Mouse (Mus musculus) left cerebral cortex, postnatal 10 days (tissue): ENCODE data around the gene Ankrd31. TPM values are rescaled to one million over a fixed set of nuclear protein-coding genes. Genes with fewer than 3 reads are reported as not detected.
"Not testable (repeated sequence)": the region's sequence is repeated elsewhere in the genome, so short reads cannot be mapped to it uniquely, and the experiment has no call there.

ENCODE experiments used
- DNase-seq, 2 experiments: peaks; one replicate each; pipeline ENCODE4 v3.0.0; 2021 to 2022; ENCODE audit warnings: low spot score in 2 of 2, mixed read lengths in 1 of 2; ENCODE audit errors: extremely low spot score in 1 of 2
- intact Hi-C: fragments of 180-260 bp; cut with DNase I; formaldehyde crosslinking; loops from one replicate; pipeline ENCODE4 v1.15.1; 2025
- total RNA-seq, 2 experiments: library from RNA; stranded (reverse); gene quantifications; 2 replicates each; pipeline ENCODE4 v1.2.3; 2021

Gene Ankrd31
- under 1 TPM; 0.30 to 0.39 TPM for total RNA-seq

DNA sequence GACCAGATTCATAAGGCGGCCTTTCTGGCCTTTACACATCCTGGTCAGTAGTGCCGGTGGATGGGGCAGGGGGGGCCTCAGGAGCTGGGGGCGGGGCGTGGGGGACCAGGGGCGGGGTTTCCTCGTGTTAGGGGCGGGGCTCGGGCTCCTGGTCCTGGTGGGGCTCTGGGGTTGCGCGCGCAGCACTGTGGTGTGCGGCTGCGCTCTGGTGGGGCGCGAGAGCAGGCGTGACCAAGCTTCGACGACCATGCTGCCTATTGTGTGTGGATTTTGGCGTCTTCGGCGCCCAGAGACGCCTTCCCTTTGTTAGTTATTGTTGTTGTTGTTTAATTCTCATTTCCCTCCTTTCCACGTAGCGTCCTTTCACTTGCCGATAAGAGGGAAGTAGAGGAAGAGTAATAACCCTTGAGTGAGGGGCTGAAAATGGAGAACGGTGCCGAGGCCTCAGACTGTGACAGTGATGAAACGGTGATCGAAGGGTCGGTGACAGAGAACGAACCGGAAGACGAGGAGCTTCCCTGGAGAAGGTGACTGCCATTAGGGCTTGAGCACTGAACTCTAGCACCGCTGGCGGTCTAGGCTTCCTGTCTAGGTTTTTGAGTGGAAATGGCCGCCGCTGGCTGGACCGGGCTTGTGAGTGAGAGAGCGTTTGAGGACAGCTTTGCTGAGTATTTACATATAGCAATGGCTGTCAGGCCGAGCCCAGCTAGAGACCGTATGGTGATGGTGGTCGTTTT lies at the start of gene Ankrd31:
Gene Ankrd31 (plus strand): TSS at position 164 of the 737 bp plus-strand sequence.
- intact Hi-C loops, result no loop called here

DNA sequence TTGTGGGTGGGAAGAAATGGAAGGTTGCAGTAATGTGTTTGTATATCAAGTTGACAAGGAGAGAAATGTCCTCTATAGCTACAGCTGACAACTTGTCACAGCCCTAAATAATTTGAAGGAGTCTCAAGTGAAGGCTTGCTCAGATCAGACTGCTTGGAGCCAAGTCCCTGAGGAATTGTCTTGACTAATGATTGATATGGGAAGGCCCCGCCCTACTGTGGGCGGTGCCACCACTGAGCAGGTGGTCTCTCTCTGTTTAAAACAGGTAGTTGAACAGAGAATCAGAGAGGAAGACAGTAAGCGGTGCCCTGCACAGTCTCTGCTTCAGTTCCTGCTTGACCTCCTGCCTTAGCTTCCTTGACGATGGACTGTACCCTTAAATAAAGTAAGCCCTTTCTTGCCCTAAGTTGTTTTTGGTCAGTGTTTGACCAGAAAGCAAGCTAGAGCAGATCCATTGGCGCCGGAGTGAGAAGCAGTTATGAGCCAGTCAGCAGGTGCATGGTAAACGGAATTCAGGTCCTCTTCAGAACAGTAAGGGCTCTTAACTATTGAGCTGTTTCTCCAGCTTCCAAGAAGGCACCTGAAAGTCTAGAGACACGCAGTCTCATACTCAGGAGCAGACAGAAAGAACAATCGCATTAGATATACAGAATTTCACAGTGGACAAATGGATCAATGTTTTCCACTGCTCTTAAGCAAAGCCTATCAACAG lies 45.3 kb upstream of the Ankrd31 start:
- intact Hi-C loops, result no loop called here
- DNase-seq, result no peak

More for the DNA sequence above, at the start of gene Ankrd31:
- no peak for DNase-seq

GRCm38 (mm10) chr13:96709269-96710233 lies 38.5 kb upstream of the Ankrd31 start:
- DNase-seq, result no peak
- intact Hi-C loops, result no loop called here

DNA sequence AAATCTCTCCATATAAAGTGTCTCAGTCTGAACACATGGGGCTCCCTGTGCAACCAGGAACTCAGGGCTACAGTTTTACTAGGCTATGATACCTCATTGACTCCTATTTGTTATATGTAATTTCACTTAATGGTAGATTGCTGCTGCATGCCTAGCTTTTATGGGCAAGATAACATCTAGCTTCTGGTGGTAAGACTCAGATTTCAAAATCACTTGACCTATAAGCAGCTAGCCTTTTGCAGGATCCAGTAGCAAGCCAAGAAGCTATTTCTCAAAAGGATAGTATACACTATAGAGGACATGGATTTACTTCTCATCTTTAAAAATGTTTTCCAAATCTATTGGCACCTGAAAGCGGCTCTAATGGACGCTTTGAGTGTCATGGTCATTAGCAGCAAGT lies 31.8 kb upstream of the Ankrd31 start:
- no peak for DNase-seq
- intact Hi-C loops, result no loop called here

- DNase-seq, result no peak
- intact Hi-C loops, result no loop called here
These were observed 30.3 kb upstream of the Ankrd31 start for GRCm38 (mm10) chr13:96717821-96718220.

DNA sequence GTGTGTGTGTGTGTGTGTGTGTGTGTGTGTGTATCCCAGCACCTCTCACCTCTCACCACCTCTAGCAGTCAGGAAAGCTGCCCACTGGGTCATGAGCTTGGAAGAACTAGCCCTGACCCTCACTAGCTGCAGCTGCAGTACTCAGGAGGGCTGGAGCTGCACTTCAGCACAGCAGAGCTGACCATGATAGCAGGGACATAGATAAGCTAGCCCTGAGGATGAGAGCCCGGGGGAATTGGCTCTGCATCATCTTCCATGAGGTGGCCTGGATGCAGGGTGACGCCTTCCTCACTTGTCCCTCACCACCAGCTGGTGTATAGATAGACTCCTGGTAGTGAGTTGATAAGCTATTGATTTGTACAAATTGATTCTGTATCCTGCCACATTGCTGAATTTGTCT lies 28.1 kb upstream of the Ankrd31 start:
- DNase-seq, result no peak
- intact Hi-C loops, result no loop called here

GRCm38 (mm10) chr13:96728289-96728688 lies 19.8 kb upstream of the Ankrd31 start:
- intact Hi-C loops, result no loop called here
- DNase-seq, result no peak

DNA sequence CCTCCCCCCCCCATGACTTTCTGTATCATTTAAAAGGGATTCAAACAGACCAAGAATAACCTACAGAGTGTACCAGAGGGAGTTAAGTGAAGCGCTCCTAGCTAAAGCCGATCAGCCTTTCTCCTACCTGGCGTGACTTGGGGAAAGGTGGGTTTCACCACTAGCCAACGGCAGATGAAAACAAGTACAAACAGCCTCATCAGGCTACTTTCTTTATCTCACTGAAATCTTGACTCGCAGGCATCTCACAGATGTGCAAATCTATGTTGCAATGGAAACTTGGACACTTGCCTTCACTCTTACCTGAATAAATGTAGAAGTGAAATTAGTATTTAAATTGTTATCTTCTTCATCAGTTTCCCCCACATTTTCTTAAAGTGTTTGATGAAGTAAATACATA lies 18.9 kb upstream of the Ankrd31 start:
- intact Hi-C loops, result no loop called here
- DNase-seq, result no peak

DNA sequence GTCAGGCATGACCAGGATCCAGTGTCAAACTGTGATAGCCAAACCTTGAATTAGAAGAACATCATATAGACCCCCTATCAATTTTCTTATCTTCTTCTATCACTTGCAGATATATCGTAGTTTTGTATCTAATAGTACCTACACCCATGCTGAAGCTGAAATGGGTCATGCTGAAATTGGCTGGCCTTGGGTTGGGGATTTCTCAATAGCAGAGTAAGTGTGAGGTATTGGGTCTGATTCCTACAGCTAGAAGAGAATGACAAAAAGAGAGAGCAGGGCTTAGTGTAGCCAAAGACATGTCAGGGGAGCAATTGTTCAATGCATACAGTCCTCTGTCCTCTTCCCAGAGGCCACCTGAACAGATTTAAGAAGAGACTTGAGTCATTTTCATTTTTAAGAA lies 18.0 kb upstream of the Ankrd31 start:
- intact Hi-C loops, result loop anchor here (10.0 kb wide), 1 partner anchor 325 kb away; no protein-coding TSS in a partner anchor

DNA sequence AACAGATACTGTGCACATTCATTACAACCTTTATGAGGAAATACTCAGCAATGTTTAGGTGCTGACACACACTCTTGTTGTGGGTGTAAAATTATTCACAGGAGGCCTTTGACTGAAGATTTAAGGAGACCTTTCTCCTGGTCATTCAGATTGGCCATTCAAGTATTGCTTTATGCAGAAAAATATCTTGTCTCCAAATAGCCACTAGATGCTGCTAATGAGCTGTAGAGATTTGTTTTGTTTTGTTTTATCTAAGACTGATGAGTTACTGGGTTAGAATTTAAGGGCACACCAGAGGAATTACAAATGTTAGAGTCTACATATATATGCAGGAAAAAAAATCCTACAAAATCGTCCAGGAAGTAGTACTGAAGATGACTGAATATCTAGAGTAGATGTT lies 12.9 kb upstream of the Ankrd31 start:
- intact Hi-C loops, result loop anchor here (10.0 kb wide), 1 partner anchor 320 kb away; no protein-coding TSS in a partner anchor
- DNase-seq, result no peak

More for the DNA sequence above, 18.0 kb upstream of the Ankrd31 start:
- no peak for DNase-seq

DNA sequence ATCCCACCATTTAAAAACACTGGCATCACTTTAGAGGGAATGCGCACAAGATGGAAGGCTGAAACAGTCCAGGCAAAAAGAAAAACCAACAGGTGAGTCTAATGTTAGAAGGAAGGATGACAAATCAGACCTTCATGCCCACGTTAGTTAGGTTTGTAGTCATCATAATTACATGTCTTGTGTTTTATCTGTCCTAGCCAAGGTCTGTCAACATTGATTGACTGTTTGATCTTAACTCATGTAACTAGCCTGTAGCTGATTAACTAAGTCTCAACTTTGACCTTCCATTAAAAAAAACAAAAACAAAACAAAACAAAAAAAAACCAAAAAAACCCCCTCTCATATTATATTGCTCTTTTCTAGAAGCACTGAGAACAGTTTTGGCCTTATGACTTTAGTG lies 7.9 kb upstream of the Ankrd31 start:
- DNase-seq, result no peak
- intact Hi-C loops, result no loop called here

DNA sequence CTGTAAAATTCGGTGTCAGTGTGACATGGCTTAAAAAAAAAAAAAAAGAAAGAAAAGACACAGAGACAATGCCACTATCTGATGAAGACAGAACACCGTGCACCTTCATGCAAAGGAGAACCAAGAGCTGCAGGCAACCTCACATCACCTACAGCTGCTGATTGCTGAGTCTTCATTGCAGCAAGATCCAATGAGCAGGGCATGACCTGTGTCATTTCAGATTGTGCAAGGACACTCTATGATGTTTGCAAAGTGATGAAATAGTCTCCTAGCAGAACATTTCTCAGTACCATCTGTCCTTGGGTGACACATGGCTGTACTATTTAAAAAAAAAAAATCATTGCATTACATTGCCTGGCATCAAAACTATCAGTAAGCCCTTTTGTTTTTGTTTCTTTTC lies 5.2 kb upstream of the Ankrd31 start:
- no peak for DNase-seq
- intact Hi-C loops, result no loop called here

DNA sequence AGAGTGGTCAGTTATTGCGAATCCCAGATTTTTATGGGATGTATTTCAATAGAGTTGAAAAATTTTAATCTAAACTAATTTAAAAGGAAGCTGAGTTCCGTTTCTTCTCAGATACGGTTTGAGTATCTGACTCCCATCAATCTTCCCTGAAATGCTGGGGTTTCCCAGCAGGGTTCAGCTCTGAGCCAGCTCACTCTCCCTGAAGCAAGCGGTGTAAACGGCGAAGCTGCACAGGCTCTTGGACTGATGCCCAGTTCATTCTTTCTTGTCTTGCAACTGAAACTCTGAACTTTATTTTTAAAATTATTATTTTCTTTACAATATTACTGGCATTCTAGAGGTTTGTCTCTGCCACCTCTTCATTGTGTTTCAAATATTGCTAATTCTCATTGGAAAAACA lies 2.0 kb upstream of the Ankrd31 start:
- DNase-seq, result no peak

GRCm38 (mm10) chr13:96749859-96750258 lies 1.8 kb downstream of the Ankrd31 start:
- intact Hi-C loops, result no loop called here
- DNase-seq, result no peak

More for the DNA sequence above, 2.0 kb upstream of the Ankrd31 start:
- intact Hi-C loops, result no loop called here

DNA sequence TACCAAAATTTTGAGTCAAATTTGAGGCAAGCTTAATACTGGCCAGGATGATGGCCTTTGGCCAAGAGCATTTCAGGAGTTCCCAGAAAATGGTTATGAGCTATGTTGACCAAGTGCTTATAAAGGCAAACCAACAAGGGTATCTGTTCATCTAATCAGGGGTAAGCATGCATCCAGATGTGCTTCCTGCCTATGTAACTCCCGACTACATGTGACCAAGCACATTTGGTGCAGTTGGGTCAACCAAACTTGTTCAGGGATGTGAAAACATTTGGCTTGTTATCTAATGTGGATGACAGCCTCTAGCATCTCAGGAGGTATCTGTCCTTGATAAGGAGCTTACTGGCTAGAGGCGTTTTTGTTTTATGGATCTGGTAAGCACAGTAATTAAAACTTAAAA lies 12.8 kb downstream of the Ankrd31 start:
- intact Hi-C loops, result no loop called here
- DNase-seq, result no peak

- intact Hi-C loops, result not testable (repeated sequence)
These were observed 38.0 kb downstream of the Ankrd31 start for GRCm38 (mm10) chr13:96786071-96786470.

DNA sequence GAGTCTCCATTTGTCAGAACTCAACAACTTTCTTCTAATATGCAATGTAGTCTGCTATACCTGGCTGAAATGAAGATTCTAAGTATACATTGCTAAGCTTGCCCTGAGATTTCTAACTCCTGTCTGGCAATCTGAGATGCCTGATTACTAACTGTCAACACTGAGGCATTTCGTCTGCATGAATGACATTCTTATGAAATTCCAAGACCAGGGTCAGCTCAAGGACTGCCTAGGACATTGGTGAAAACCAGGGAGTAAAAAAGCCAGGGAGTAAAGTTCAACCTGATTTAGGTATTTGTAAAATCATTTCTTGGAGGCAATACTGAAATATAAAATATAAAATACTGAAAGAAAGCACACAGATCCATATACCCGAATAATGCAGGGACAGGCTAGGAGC lies 45.4 kb downstream of the Ankrd31 start:
- DNase-seq, result no peak
- intact Hi-C loops, result no loop called here

More at GRCm38 (mm10) chr13:96786071-96786470, 38.0 kb downstream of the Ankrd31 start:
- DNase-seq, result not testable (repeated sequence)

GRCm38 (mm10) chr13:96795301-96795700 lies 47.2 kb downstream of the Ankrd31 start:
- intact Hi-C loops, result no loop called here
- DNase-seq, result no peak

GRCm38 (mm10) chr13:96797500-96797899 lies 49.4 kb downstream of the Ankrd31 start:
- intact Hi-C loops, result no loop called here
- DNase-seq, result no peak
